Mouse (Mus musculus): ENCODE measurements at regions not wholly inside any gene's neighbourhood (a gene's known extent, or its start where the extent isn't known, plus 50 kb on each side); places are given as distances from the start of the nearest gene placed in this dataset.

GRCm38 (mm10) chr7:34587239-34587638 lies 69.3 kb downstream of the Kctd15 start:
- no peak for DNase-seq (ENCODE audit: low spot score in 2 of 2)

GRCm38 (mm10) chr7:34585312-34585865 lies 71.1 kb downstream of the Kctd15 start:
- DNase-seq (ENCODE audit: low spot score in 2 of 2), result no peak

GRCm38 (mm10) chr7:34584870-34585269 lies 71.7 kb downstream of the Kctd15 start:
- DNase-seq (ENCODE audit: low spot score in 2 of 2), result no peak

GRCm38 (mm10) chr7:34580866-34581265 lies 75.7 kb downstream of the Kctd15 start:
- DNase-seq (ENCODE audit: low spot score in 2 of 2), result no peak

GRCm38 (mm10) chr7:34571295-34571694 lies 85.2 kb downstream of the Kctd15 start:
- no peak for DNase-seq (ENCODE audit: low spot score in 2 of 2)

GRCm38 (mm10) chr7:34570114-34571065 lies 86.1 kb downstream of the Kctd15 start:
- peak in 1 of 2 experiments; percentile 21 for DNase-seq (ENCODE audit: low spot score in 2 of 2)

- DNase-seq (ENCODE audit: low spot score in 2 of 2), result no peak
Observed at GRCm38 (mm10) chr7:34569747-34570113, 86.8 kb downstream of the Kctd15 start.

- DNase-seq (ENCODE audit: low spot score in 2 of 2), result no peak
Observed at GRCm38 (mm10) chr7:34567575-34567974, 89.0 kb downstream of the Kctd15 start.

- DNase-seq (ENCODE audit: low spot score in 2 of 2), result no peak
Observed at GRCm38 (mm10) chr7:34562160-34562559, 94.4 kb downstream of the Kctd15 start.

- no peak for DNase-seq (ENCODE audit: low spot score in 2 of 2)
Observed at GRCm38 (mm10) chr7:34558615-34559343, 97.8 kb downstream of the Kctd15 start.

GRCm38 (mm10) chr7:34555196-34555595 lies 101.3 kb downstream of the Kctd15 start:
- no peak for DNase-seq (ENCODE audit: low spot score in 2 of 2)

GRCm38 (mm10) chr7:34546609-34547316 lies 109.8 kb downstream of the Kctd15 start:
- no peak for DNase-seq (ENCODE audit: low spot score in 2 of 2)

GRCm38 (mm10) chr7:34545906-34546305 lies 110.6 kb downstream of the Kctd15 start:
- DNase-seq (ENCODE audit: low spot score in 2 of 2), result no peak

GRCm38 (mm10) chr7:34541906-34542305 lies 114.6 kb downstream of the Kctd15 start:
- DNase-seq (ENCODE audit: low spot score in 2 of 2), result no peak

- DNase-seq (ENCODE audit: low spot score in 2 of 2), result no peak
Observed at GRCm38 (mm10) chr7:34541000-34541399, 115.5 kb downstream of the Kctd15 start.

- DNase-seq (ENCODE audit: low spot score in 2 of 2), result no peak
Observed at GRCm38 (mm10) chr7:34539856-34540255, 116.7 kb downstream of the Kctd15 start.

GRCm38 (mm10) chr7:34538310-34539055 lies 118.0 kb downstream of the Kctd15 start:
- no peak for DNase-seq (ENCODE audit: low spot score in 2 of 2)

- DNase-seq (ENCODE audit: low spot score in 2 of 2), result no peak
Observed at GRCm38 (mm10) chr7:34537122-34537521, 119.4 kb downstream of the Kctd15 start.

- no peak for DNase-seq (ENCODE audit: low spot score in 2 of 2)
Observed at GRCm38 (mm10) chr7:34534241-34534640, 122.3 kb downstream of the Kctd15 start.

- DNase-seq (ENCODE audit: low spot score in 2 of 2), result no peak
Observed at GRCm38 (mm10) chr7:34531639-34532038, 124.9 kb downstream of the Kctd15 start.

- DNase-seq (ENCODE audit: low spot score in 2 of 2), result no peak
Observed at GRCm38 (mm10) chr7:34507858-34508257, 114.7 kb upstream of the Lsm14a start.
